Mouse (Mus musculus) E14TG2a.4 (cell line): ENCODE data around the gene Prrg2.

Experiments used
- CTCF ChIP-seq: conservative IDR thresholded peaks from 2 replicates; pipeline ENCODE4 v1.5.1; 2014; ENCODE audit warnings: low read length
- NANOG ChIP-seq: IDR thresholded peaks from 2 replicates; pipeline ENCODE4 v1.6.1; 2014; ENCODE audit warnings: borderline replicate concordance, low read length, mixed read lengths
- POU5F1 ChIP-seq: IDR thresholded peaks from 2 replicates; pipeline ENCODE4 v1.6.1; 2014; ENCODE audit warnings: low read length, borderline replicate concordance

DNA sequence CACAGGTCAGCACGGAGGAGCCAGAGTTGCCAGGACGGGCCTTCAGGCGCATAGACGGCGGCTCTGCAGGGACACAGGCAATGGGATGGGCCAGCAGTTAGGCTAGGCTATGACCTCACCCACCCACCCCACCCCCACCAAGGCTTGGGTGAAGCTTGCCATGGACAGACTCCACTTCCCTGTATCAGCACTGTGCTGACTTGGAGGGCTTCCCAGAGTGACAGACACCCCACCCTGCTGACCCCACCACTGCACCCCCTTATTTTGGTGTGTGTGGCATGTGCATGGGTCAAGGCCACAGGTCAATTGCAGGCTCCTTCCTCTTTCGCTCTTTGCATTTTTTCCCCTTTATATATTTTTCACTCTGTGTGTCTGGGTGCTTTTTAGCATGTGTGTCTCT lies 32.9 kb upstream of the Prrg2 start:
- TF ChIP-seq CTCF (no peak), NANOG (no peak), POU5F1 (no peak)
